Mouse (Mus musculus) brown adipose tissue, adult 24 weeks (tissue): Measurements from ENCODE around the gene Arid5b. TPM values are rescaled to one million over a fixed set of nuclear protein-coding genes. Genes with fewer than 3 reads are reported as not detected.

Source experiments
- H3K27ac ChIP-seq: fragments of 200-500 bp; replicated peaks from 2 replicates; pipeline ENCODE4 v1.5.1; 2012; ENCODE audit warnings: low read depth, mild to moderate bottlenecking, low read length
- H3K4me1 ChIP-seq: fragments of 200-500 bp; 2 replicates; pipeline ENCODE4 v1.6.1; 2012; ENCODE audit warnings: low read length, mixed read lengths; ENCODE audit not compliant: control insufficient read depth, insufficient read depth, insufficient read length
- H3K4me3 ChIP-seq: fragments of 200-500 bp; 2 replicates; pipeline ENCODE4 v1.5.1; 2012; ENCODE audit warnings: low read depth, mild to moderate bottlenecking, low read length, moderate library complexity; ENCODE audit not compliant: insufficient read depth
- polyA plus RNA-seq: library from polyadenylated mRNA; stranded (reverse); fragments of >200 nt; gene quantifications from 2 replicates; pipeline ENCODE4 v1.2.4, GENCODE M21; 2012; ENCODE audit not compliant: missing spikeins, insufficient read depth, insufficient read length

The Arid5b gene
- polyA plus RNA-seq, 1 experiment: 5.0 TPM

- no peaks in the 10 kb centered on the region for H3K4me1 ChIP-seq
Measured at GRCm38 (mm10) chr10:68279516-68280501, 1.3 kb upstream of the Arid5b start.

GRCm38 (mm10) chr10:68277671-68278151 is 829 bp downstream of the Arid5b start:
- H3K27ac ChIP-seq: peak overlapping the region; percentile 89
- no peaks in the 10 kb centered on the region for H3K4me1 ChIP-seq
- peak overlapping the region; percentile 99 for H3K4me3 ChIP-seq

More at GRCm38 (mm10) chr10:68279516-68280501, 1.3 kb upstream of the Arid5b start:
- H3K27ac ChIP-seq: peak overlapping the region; percentile 52
- H3K4me3 ChIP-seq: peak overlapping the region; percentile 74

GRCm38 (mm10) chr10:68276976-68277441 is 1.5 kb downstream of the Arid5b start:
- Histone ChIP-seq H3K27ac (peak overlapping the region; percentile 71), H3K4me1 (no peaks in the 10 kb centered on the region), H3K4me3 (peak overlapping the region; percentile 85)

GRCm38 (mm10) chr10:68276350-68276975 is 2.1 kb downstream of the Arid5b start:
- peak overlapping the region; percentile 71 for H3K27ac ChIP-seq
- no peaks in the 10 kb centered on the region for H3K4me1 ChIP-seq
- H3K4me3 ChIP-seq: peak overlapping the region; percentile 85

- H3K4me1 ChIP-seq: no peaks in the 10 kb centered on the region
- H3K27ac ChIP-seq: peak overlapping the region; percentile 42; the same call in 1 of the 2 replicates
- no peak overlapping the region for H3K4me3 ChIP-seq
Measured at GRCm38 (mm10) chr10:68274900-68275760, 3.4 kb downstream of the Arid5b start.

- Histone ChIP-seq H3K27ac (no peak overlapping the region), H3K4me1 (0 out of 2 replicates have a peak, but pooled peaks cover 2% of the 10 kb centered on the region), H3K4me3 (no peak overlapping the region)
Measured at GRCm38 (mm10) chr10:68269789-68270188, 8.8 kb downstream of the Arid5b start.

GRCm38 (mm10) chr10:68268629-68269028 is 9.9 kb downstream of the Arid5b start:
- no peak overlapping the region for H3K27ac ChIP-seq
- H3K4me3 ChIP-seq: no peak overlapping the region
- peaks cover 2% of the 10 kb centered on the region; the same call in 1 of the 2 replicates for H3K4me1 ChIP-seq

- Histone ChIP-seq H3K4me1 (peaks cover 17% of the 10 kb centered on the region), H3K4me3 (no peak overlapping the region), H3K27ac (0 out of 2 replicates have a peak overlapping the region, but pooled peaks have one; percentile 9)
Measured at GRCm38 (mm10) chr10:68263969-68264688, 14.4 kb downstream of the Arid5b start.

GRCm38 (mm10) chr10:68263296-68263968 is 15.1 kb downstream of the Arid5b start:
- peak overlapping the region; percentile 99; the same call in 1 of the 2 replicates for H3K27ac ChIP-seq
- peaks cover 20% of the 10 kb centered on the region for H3K4me1 ChIP-seq
- H3K4me3 ChIP-seq: no peak overlapping the region

- H3K4me3 ChIP-seq: no peak overlapping the region
- H3K4me1 ChIP-seq: peaks cover 18% of the 10 kb centered on the region
- peak overlapping the region; percentile 29; the same call in 1 of the 2 replicates for H3K27ac ChIP-seq
Measured at GRCm38 (mm10) chr10:68259601-68260000, 18.9 kb downstream of the Arid5b start.

- Histone ChIP-seq H3K4me3 (no peak overlapping the region), H3K4me1 (peaks cover 13% of the 10 kb centered on the region), H3K27ac (no peak overlapping the region)
Measured at GRCm38 (mm10) chr10:68257358-68258056, 21.0 kb downstream of the Arid5b start.

GRCm38 (mm10) chr10:68256134-68256533 is 22.4 kb downstream of the Arid5b start:
- peaks cover 9% of the 10 kb centered on the region for H3K4me1 ChIP-seq
- no peak overlapping the region for H3K27ac ChIP-seq
- H3K4me3 ChIP-seq: no peak overlapping the region
